Mouse (Mus musculus) neutrophil, adult 65 days (primary cell): ENCODE results near the gene Vegfb. TPM values are rescaled to one million over a fixed set of nuclear protein-coding genes. Genes with fewer than 3 reads are reported as not detected.

Source experiments
- total RNA-seq: library from RNA; stranded (reverse); gene quantifications from 2 replicates; pipeline ENCODE4 v1.2.4, GENCODE M21; 2023

Gene Vegfb
- total RNA-seq: 4.9 and 5.2 TPM in 2 replicates

GRCm38 (mm10) chr19:6987061-6987903, at the start of gene Vegfb:
TSS of gene Vegfb (minus strand) at chr19:6987651.

GRCm38 (mm10) chr19:7019191-7019590, 31.7 kb upstream of the Vegfb start, which contains the start of gene Fermt3:
TSS of gene Fermt3 (minus strand) at chr19:7019469.

DNA sequence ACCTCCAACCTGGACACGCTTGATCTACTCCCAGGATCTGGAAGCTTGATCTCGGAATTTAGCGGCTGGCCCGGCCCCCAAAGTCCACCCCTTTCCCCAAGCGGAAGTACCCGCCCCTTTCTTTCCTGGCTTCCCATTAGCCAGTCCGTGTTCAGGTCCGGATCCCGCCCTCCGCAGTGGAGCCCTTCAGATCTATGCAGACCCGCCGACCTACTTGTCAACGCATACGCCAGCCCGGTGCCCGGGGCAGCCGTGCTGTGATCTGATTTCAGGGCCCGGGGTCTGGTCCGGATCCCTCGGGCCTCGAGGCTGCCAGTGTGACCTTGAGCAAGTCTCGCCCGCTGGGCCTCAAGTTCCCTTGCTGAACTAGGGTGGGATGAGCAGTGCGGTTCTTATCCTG, 8.6 kb upstream of the Vegfb start, which contains the start of the genes Nudt22 and Trpt1:
Gene Nudt22, minus strand, starts transcription at position 112 of the 400 bp plus-strand sequence.
Gene Trpt1, plus strand, starts transcription at position 126 of the 400 bp plus-strand sequence.

GRCm38 (mm10) chr19:6992011-6992858, 4.8 kb upstream of the Vegfb start, which contains the start of gene Dnajc4:
TSS of gene Dnajc4 (minus strand) at chr19:6992572.

GRCm38 (mm10) chr19:6980381-6981093, 6.9 kb downstream of the Vegfb start, which contains the start of gene Fkbp2:
TSS of gene Fkbp2 (minus strand) at chr19:6980501.

GRCm38 (mm10) chr19:6975537-6976521, 11.6 kb downstream of the Vegfb start, which contains the start of gene Plcb3:
TSS of gene Plcb3 (minus strand) at chr19:6976470.

GRCm38 (mm10) chr19:6974211-6975205, 12.9 kb downstream of the Vegfb start, which contains the start of gene Ppp1r14b:
TSS of gene Ppp1r14b (plus strand) at chr19:6974968.

GRCm38 (mm10) chr19:6942249-6942691, 45.2 kb downstream of the Vegfb start, which contains the start of gene Gpr137:
TSS of gene Gpr137 (minus strand) at chr19:6942480.

GRCm38 (mm10) chr19:6941372-6942248, 45.8 kb downstream of the Vegfb start, which contains the start of gene Bad:
TSS of gene Bad (plus strand) at chr19:6941861.

DNA sequence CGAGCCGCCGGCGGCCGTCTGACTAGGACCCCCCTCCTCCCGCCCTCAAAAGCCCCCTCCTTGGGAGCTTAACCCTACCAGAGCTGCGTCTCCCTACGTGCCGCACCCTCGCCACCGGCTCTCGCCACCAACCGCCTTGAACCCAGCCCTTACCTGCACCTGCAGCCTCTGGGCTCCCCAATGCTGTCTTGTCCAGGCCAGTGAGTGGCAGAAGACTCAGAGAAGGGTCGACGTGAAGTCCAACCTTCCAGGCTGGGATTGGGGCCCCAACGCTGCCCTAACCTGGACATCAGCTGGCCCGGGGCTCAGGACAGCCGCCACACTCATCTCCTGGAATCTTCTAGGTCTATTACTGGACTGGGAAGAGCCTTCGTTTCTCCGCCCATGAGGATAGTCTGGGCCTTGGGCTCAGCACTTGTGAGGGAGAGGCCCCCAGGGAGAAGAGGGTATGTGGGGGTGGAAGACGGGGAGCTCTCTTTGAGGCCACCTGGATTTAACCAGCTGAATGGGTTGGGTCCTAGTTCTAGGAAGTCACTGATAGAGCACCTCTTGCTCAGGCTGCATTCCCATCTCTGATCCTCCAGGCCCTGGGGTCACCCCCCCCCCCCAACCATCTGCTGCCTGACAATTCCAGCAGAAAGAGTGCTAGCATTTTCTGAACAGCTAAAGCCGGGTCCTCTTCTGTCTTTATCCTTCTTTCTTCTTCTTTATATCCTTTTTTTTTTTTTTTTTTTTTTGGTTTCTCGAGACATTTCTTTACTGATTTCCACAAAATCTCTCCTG, 53.1 kb downstream of the Vegfb start, which contains the start of gene Kcnk4:
Gene Kcnk4, minus strand, starts transcription at position 321 of the 783 bp plus-strand sequence.

Other genes starting within 250 kb of the Vegfb start
- gene Rps6ka4, start 147.0 kb downstream of the Vegfb start, total RNA-seq: 40.7 and 52.9 TPM in 2 replicates
- gene Ccdc88b, start 129.4 kb downstream of the Vegfb start, total RNA-seq: 135 and 214 TPM in 2 replicates
- 103 and 107 TPM in 2 replicates for gene Trmt112, start 78.0 kb downstream of the Vegfb start, total RNA-seq
- 1,349 and 1,444 TPM in 2 replicates for gene Prdx5, start 77.5 kb downstream of the Vegfb start, total RNA-seq
- gene Esrra, start 65.8 kb downstream of the Vegfb start, total RNA-seq: 46.3 and 64.8 TPM in 2 replicates
- gene Catsperz, start 62.3 kb downstream of the Vegfb start, total RNA-seq: not detected in 2 replicates
- not detected in 2 replicates for gene Kcnk4, start 53.1 kb downstream of the Vegfb start, total RNA-seq
- 15.1 and 19.9 TPM in 2 replicates for gene Bad, start 45.8 kb downstream of the Vegfb start, total RNA-seq
- 24.4 and 33.5 TPM in 2 replicates for gene Gpr137, start 45.2 kb downstream of the Vegfb start, total RNA-seq
- gene Ppp1r14b, start 12.7 kb downstream of the Vegfb start, total RNA-seq: 27.3 and 37.8 TPM in 2 replicates
- gene Plcb3, start 11.2 kb downstream of the Vegfb start, total RNA-seq: 16.4 and 20.8 TPM in 2 replicates
- 24.5 and 26.5 TPM in 2 replicates for gene Fkbp2, start 7.2 kb downstream of the Vegfb start, total RNA-seq
- gene Dnajc4, start 4.9 kb upstream of the Vegfb start, total RNA-seq: 21.1 and 22.3 TPM in 2 replicates
- 12.6 and 14.2 TPM in 2 replicates for gene Nudt22, start 8.5 kb upstream of the Vegfb start, total RNA-seq
- gene Trpt1, start 8.5 kb upstream of the Vegfb start, total RNA-seq: 1.1 and 2.2 TPM in 2 replicates
- gene Fermt3, start 31.8 kb upstream of the Vegfb start, total RNA-seq: 210 and 229 TPM in 2 replicates
- gene Stip1, start 52.3 kb upstream of the Vegfb start, total RNA-seq: 32.9 and 38.8 TPM in 2 replicates
- gene Macrod1, start 69.2 kb upstream of the Vegfb start, total RNA-seq: 1.2 and 2.3 TPM in 2 replicates
- not detected in 2 replicates for gene Flrt1, start 118.1 kb upstream of the Vegfb start, total RNA-seq
- gene Otub1, start 218.7 kb upstream of the Vegfb start, total RNA-seq: 88.8 and 94.1 TPM in 2 replicates
- gene Cox8a, start 230.0 kb upstream of the Vegfb start, total RNA-seq: 273 and 344 TPM in 2 replicates